Mouse (Mus musculus) liver, postnatal 0 days (tissue): Measurements from ENCODE around the gene Tedc1. TPM values are rescaled to one million over a fixed set of nuclear protein-coding genes. Genes with fewer than 3 reads are reported as not detected.

Experiments
- ATAC-seq: fragments of 200-750 bp; cut with Nextera tagmentation; 2 replicates; pipeline ENCODE4 v1.8.0; 2017; ENCODE audit warnings: mild to moderate bottlenecking, moderate library complexity
- DNase-seq: peaks from one replicate; pipeline ENCODE4 v3.0.0-alpha.2; 2016
- H3K27ac ChIP-seq: fragments of 300-500 bp; sonication (generic); 2 replicates; pipeline ENCODE4 v1.5.1; 2014; ENCODE audit warnings: antibody characterized with exemption, moderate library complexity, mild to moderate bottlenecking, low read depth
- H3K27me3 ChIP-seq: fragments of 300-500 bp; sonication (generic); 2 replicates; pipeline ENCODE4 v1.6.1; 2014; ENCODE audit warnings: low read length, control low read depth, mixed read lengths; ENCODE audit not compliant: insufficient read depth
- H3K36me3 ChIP-seq: fragments of 300-500 bp; sonication (generic); replicated peaks from 2 replicates; pipeline ENCODE4 v1.6.1; 2014; ENCODE audit warnings: mild to moderate bottlenecking, control low read depth, low read length, moderate library complexity, mixed read lengths; ENCODE audit not compliant: insufficient read depth
- H3K4me1 ChIP-seq: fragments of 300-500 bp; sonication (generic); 2 replicates; pipeline ENCODE4 v1.6.1; 2014; ENCODE audit warnings: antibody characterized with exemption, mild to moderate bottlenecking, control low read depth; ENCODE audit not compliant: insufficient read depth
- H3K4me2 ChIP-seq: fragments of 300-500 bp; sonication (generic); 2 replicates; pipeline ENCODE4 v1.6.1; 2014; ENCODE audit warnings: low read depth, mild to moderate bottlenecking, low read length, moderate library complexity, mixed read lengths
- H3K4me3 ChIP-seq: fragments of 300-500 bp; sonication (generic); 2 replicates; pipeline ENCODE4 v1.5.1; 2014; ENCODE audit warnings: low read depth, low read length
- H3K9ac ChIP-seq: fragments of 300-500 bp; sonication (generic); replicated peaks from 2 replicates; pipeline ENCODE4 v1.6.1; 2014; ENCODE audit warnings: mild to moderate bottlenecking, moderate library complexity
- H3K9me3 ChIP-seq: fragments of 300-500 bp; sonication (generic); 2 replicates; pipeline ENCODE4 v1.6.1; 2016; ENCODE audit warnings: mild to moderate bottlenecking, control low read depth, low read length, mixed read lengths
- CTCF ChIP-seq: sonication (generic); IDR thresholded peaks from 2 replicates; pipeline ENCODE4 v1.5.1; 2016; ENCODE audit warnings: antibody characterized with exemption, low read depth
- EP300 ChIP-seq: IDR thresholded peaks from 2 replicates; pipeline ENCODE4 v1.6.1; 2016; ENCODE audit warnings: antibody characterized with exemption, low read depth, mild to moderate bottlenecking
- WGBS: fragments of 180-500 bp; shearing (Covaris S2); extraction: QIAGEN DNeasy Blood & Tissue Kit; methylation state at CpG from one replicate; pipeline ENCODE4 v1.1.7; 2014; ENCODE audit not compliant: insufficient replicate concordance; 5-methylcytosine and 5-hydroxymethylcytosine counted together
- polyA plus RNA-seq: library from polyadenylated mRNA; unstranded; fragments of >200 nt; fragmentation: Nextera tagmentation; extraction: Ambion mirVana; gene quantifications from 2 replicates; pipeline ENCODE4 v1.2.1, GENCODE M21; 2015

Tedc1 gene
- polyA plus RNA-seq, 1 experiment from 2014 or later = 4.6 TPM

DNA sequence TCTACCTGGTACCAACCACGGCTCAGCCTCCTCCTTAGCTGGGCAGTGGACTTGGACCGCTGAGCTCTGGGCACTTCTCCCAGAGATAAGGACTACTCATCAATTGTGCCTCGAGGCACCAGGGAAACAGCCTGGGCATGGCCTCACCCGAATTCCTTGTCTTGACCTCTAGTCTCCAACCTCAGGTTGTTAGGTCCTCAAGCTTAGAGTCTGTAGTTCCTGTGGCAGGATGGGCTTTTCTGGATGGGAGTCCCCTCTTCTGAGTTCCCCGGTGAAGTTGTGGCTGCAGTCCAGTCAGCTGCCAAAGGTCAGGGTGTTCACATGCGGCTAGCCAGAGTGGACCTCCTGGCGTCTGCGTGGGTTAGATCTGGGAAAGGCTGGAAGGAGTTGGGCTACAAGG lies 5.2 kb upstream of the Tedc1 start:
- H3K9me3 ChIP-seq = no peaks in the 10 kb centered on the region
- TF ChIP-seq EP300 (no peak), CTCF (no peak)
- peaks cover 49% of the 10 kb centered on the region for H3K4me1 ChIP-seq
- peak overlapping the region; percentile 50; the same call in 1 of the 2 replicates for H3K4me3 ChIP-seq
- peaks cover 20% of the 10 kb centered on the region for H3K27me3 ChIP-seq
- no peak overlapping the region for H3K27ac ChIP-seq
- DNase-seq = no peak
- ATAC-seq = no peak
- H3K4me2 ChIP-seq = 0 out of 2 replicates have a peak overlapping the region, but pooled peaks have one; percentile 75
- 41% methylated on average over 8 of the region's 8 CpGs for WGBS
- H3K9ac ChIP-seq = no peak overlapping the region
- no peaks in the 10 kb centered on the region for H3K36me3 ChIP-seq

DNA sequence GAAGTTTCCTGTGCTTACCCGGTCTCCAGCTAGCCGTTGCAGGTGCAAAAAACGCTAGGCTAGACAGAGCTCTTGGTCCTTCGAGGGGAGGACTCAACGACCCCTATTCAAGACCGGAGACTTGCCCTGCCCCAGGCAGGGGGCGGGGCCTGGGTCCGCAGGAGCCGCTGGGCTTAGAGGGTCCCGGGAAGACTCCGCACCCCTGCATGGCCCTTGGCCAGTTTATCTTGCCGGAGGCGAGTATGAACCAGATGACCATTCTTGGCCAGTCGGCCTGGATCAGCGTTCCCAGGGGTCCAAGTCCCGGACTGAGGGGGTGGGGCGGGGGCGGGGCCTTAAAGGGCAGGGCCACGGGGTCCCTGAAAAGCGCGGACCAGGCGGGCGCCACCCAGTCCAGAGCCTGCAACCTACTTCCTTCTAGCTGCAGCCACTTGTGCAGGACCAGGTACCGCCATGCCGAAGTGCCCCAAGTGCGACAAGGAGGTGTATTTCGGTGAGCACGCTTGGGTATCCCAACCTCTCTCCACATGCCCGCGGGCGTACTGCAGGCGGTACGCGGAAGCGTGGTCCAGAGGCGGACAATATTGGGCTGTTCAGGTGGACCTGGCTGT lies 4.5 kb upstream of the Tedc1 start:
- WGBS = under 1% methylated on average over 36 of the region's 36 CpGs
- no peak for ATAC-seq
- peak overlapping the region; percentile 75 for H3K4me2 ChIP-seq
- peak overlapping the region; percentile 58 for H3K9ac ChIP-seq
- peak overlapping the region; percentile 50 for H3K4me3 ChIP-seq
- no peaks in the 10 kb centered on the region for H3K9me3 ChIP-seq
- peaks cover 18% of the 10 kb centered on the region for H3K27me3 ChIP-seq
- peaks cover 46% of the 10 kb centered on the region for H3K4me1 ChIP-seq
- TF ChIP-seq EP300 = no peak
- TF ChIP-seq CTCF = no peak
- peak; percentile 62 for DNase-seq
- H3K27ac ChIP-seq = no peak overlapping the region
- no peaks in the 10 kb centered on the region for H3K36me3 ChIP-seq

DNA sequence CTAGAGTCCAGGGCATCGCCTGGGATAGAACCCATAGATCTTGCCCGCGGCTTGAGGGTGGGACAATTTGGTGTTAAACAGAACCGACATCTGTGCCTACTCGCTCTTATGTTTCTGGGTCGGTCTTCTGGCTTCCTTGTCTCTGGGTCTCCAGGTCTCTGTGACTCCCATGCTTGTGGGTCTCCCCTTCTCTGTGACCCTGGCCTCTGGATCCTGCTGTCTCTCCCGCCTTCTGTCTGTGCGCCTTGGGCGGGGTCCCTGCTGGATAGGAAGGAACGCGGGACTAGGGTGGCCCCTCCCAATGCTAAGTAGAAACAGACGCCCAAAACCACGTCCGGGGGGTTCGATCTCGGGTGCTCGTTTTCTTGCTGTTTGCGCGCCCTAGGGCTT lies 4.0 kb upstream of the Tedc1 start:
- no peak for DNase-seq
- Histone ChIP-seq H3K9ac (peak overlapping the region; percentile 58), H3K4me2 (peak overlapping the region; percentile 75), H3K36me3 (no peaks in the 10 kb centered on the region), H3K27me3 (peaks cover 17% of the 10 kb centered on the region), H3K27ac (no peak overlapping the region), H3K4me3 (peak overlapping the region; percentile 50), H3K9me3 (no peaks in the 10 kb centered on the region), H3K4me1 (peaks cover 47% of the 10 kb centered on the region)
- no peak for ATAC-seq
- WGBS = 11% methylated on average over 19 of the region's 19 CpGs
- TF ChIP-seq EP300 (no peak), CTCF (no peak)

DNA sequence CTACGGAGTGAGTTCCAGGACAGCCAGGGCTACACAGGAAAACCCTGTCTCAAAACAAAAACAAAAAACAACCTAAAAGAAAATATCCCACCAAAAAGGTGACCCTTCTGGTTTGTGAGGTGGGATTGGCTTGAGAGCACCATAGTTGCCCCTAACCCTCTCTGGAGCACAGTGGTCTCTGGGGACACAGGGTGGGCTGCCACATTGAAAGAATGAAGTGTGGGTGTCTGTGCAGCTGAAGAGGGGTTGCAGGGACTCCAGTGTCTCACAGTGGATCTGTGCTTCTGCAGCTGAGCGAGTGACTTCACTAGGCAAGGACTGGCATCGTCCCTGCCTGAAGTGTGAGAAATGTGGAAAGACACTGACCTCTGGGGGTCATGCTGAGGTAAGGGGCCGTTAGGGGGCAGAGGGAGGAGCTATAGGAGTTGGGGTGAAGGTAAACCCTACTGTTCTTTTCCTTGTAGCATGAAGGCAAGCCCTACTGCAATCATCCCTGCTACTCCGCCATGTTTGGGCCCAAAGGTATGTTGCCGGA lies 3.2 kb upstream of the Tedc1 start:
- Histone ChIP-seq H3K9me3 (no peaks in the 10 kb centered on the region), H3K4me2 (peak overlapping the region; percentile 75; the same call in 1 of the 2 replicates), H3K27me3 (peaks cover 17% of the 10 kb centered on the region), H3K36me3 (no peaks in the 10 kb centered on the region), H3K9ac (no peak overlapping the region), H3K4me3 (peak overlapping the region; percentile 50), H3K4me1 (peaks cover 42% of the 10 kb centered on the region), H3K27ac (no peak overlapping the region)
- WGBS = 69% methylated on average over 6 of the region's 6 CpGs
- TF ChIP-seq CTCF (no peak), EP300 (no peak)
- ATAC-seq (no peak), DNase-seq (no peak)

DNA sequence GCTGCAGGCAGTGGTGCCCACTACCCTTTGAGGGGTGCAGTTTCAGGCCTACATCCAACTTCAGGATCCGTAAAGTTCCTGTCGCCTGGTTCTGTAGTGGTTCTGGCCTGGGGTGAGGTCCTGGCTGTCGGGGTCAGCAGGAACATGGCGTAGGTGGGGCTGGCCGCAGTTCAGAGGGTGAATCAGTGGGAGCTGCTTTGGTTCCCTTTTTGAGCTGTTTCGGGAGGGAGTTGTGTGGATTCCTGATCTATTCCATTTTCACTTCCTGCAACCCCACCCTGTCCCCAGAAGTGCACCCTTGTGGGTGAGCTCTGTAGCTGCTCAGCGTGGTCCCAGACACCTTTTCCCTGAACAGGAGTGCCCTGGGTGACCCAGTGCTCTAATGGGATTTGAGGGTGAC lies 2.2 kb upstream of the Tedc1 start:
- Histone ChIP-seq H3K4me2 (no peak overlapping the region), H3K27ac (no peak overlapping the region), H3K27me3 (peaks cover 17% of the 10 kb centered on the region), H3K4me1 (peaks cover 36% of the 10 kb centered on the region), H3K4me3 (no peak overlapping the region), H3K9me3 (no peaks in the 10 kb centered on the region), H3K9ac (no peak overlapping the region), H3K36me3 (no peaks in the 10 kb centered on the region)
- 80% methylated on average over 7 of the region's 7 CpGs for WGBS
- no peak for DNase-seq
- no peak for ATAC-seq
- no peak for TF ChIP-seq EP300
- TF ChIP-seq CTCF = no peak

DNA sequence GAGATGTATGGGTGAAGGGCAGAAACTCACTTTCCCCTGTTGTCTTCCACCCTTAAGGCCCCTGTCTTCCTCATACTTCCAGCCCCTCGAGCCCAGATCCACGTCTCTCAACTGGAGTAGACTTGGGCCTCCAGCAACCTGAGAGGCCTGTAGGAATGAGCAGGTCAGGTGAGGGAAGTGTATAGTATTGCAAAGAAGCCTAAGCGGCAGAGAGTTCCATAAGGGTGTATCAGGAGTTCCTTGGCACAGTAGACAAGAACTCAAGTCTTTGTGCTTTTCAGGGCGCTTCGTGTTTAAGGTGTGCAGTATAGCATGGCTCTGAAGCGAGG lies 1.5 kb upstream of the Tedc1 start:
- WGBS = 79% methylated on average over 6 of the region's 6 CpGs
- peak overlapping the region; percentile 58; the same call in 1 of the 2 replicates for H3K9ac ChIP-seq
- peaks cover 36% of the 10 kb centered on the region for H3K4me1 ChIP-seq
- peaks cover 17% of the 10 kb centered on the region for H3K27me3 ChIP-seq
- ATAC-seq (no peak), DNase-seq (no peak)
- H3K27ac ChIP-seq = 0 out of 2 replicates have a peak overlapping the region, but pooled peaks have one; percentile 60
- peak overlapping the region; percentile 84 for H3K4me2 ChIP-seq
- TF ChIP-seq EP300 (no peak), CTCF (no peak)
- H3K4me3 ChIP-seq = peak overlapping the region; percentile 47; the same call in 1 of the 2 replicates
- H3K9me3 ChIP-seq = no peaks in the 10 kb centered on the region
- H3K36me3 ChIP-seq = no peaks in the 10 kb centered on the region
